Mouse (Mus musculus) CH12.LX (cell line): ENCODE measurements around the gene Plekha4.

ENCODE experiments used
- BHLHE40 ChIP-seq: IDR thresholded peaks from 2 replicates; pipeline ENCODE4 v1.6.1; 2011; ENCODE audit warnings: mild to moderate bottlenecking, low read depth, low read length, improper control_type of control experiment
- CTCF ChIP-seq, 2 experiments: IDR thresholded peaks in 1 of 2; conservative IDR thresholded peaks in 1 of 2; 2 replicates each; pipeline ENCODE4 v1.5.1; 2011 to 2012; ENCODE audit warnings: low read depth in 2 of 2, low read length in 2 of 2, improper control_type of control experiment in 1 of 2, inconsistent platforms in 1 of 2, mild to moderate bottlenecking in 1 of 2, moderate library complexity in 1 of 2
- EP300 ChIP-seq: IDR thresholded peaks from 2 replicates; pipeline ENCODE4 v1.6.1; 2011; ENCODE audit warnings: low read length, improper control_type of control experiment
- POLR2AphosphoS2 ChIP-seq: IDR thresholded peaks from 2 replicates; pipeline ENCODE4 v1.6.1; 2011; ENCODE audit warnings: low read depth, low read length, improper control_type of control experiment

DNA sequence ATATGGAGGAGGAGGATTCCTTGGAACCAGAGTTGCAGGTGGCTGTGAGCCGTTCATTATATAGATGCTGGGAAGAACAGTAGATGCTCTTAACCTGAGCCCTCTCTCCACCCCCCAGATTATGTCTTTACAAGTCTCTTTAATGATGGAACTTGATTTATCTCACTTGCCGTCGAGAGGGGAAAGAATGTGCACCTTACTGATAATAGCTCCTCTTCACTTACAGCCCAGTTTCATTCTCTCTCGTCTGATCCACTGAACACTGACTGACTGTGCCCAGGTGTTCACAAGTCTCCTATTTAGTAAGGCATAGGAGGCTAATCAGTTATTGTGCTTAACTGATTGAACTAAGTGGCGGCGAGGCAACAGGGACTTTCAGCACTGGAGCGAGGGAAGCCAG lies 36.6 kb upstream of the Plekha4 start:
- no peak for TF ChIP-seq CTCF (conservative IDR thresholded peaks at IDR 0.05 in 1 of 2, IDR thresholded peaks at IDR 0.05 in 1 of 2; ENCODE audit: low read depth in 2 of 2, low read length in 2 of 2)
- TF ChIP-seq POLR2AphosphoS2 = no peak
- TF ChIP-seq BHLHE40 = no peak
- no peak for TF ChIP-seq EP300
